Mouse (Mus musculus) CD4-positive, CD25-positive, alpha-beta regulatory T cell, adult 4 months (primary cell): ENCODE results near the gene Il2. TPM values are rescaled to one million over a fixed set of nuclear protein-coding genes. Genes with fewer than 3 reads are reported as not detected.

ENCODE experiments used
- polyA plus RNA-seq, 2 experiments: library from polyadenylated mRNA; unstranded; fragments of 100-300 nt; shearing (Covaris generic); gene quantifications; one replicate each; pipeline ENCODE4 v1.2.1; 2017

The Il2 gene
- polyA plus RNA-seq, 2 experiments from 2014 or later: 0.60 to 1.0 TPM

Other genes starting within 250 kb of the Il2 start
- gene Adad1, start 62.4 kb downstream of the Il2 start, polyA plus RNA-seq: not detected
- gene Il21, start 106.7 kb upstream of the Il2 start, polyA plus RNA-seq: 1 to 10 TPM in 1 of 2 experiments, under 1 TPM in 1; 0.51 to 1.0 TPM
- 1 to 10 TPM; 4.6 to 9.5 TPM for gene Bbs12, start 186.6 kb upstream of the Il2 start, polyA plus RNA-seq
- under 1 TPM; 0.46 to 0.62 TPM for gene Cetn4, start 186.7 kb upstream of the Il2 start, polyA plus RNA-seq
- gene Fgf2, start 222.4 kb upstream of the Il2 start, polyA plus RNA-seq: 1 to 10 TPM; 2.2 to 2.3 TPM